Mouse (Mus musculus) heart, adult 2 months (tissue): ENCODE measurements at regions not wholly inside any gene's neighbourhood (a gene's known extent, or its start where the extent isn't known, plus 50 kb on each side); places are given as distances from the start of the nearest gene placed in this dataset.

Experiments
- DNase-seq, 2 experiments: peaks; one replicate each; pipeline ENCODE4 v3.0.0; 2021
- H3K27ac ChIP-seq: fragments of 200-600 bp; 2 replicates; pipeline ENCODE4 v1.8.1; 2022
- H3K27me3 ChIP-seq: fragments of 200-500 bp; 2 replicates; pipeline ENCODE4 v1.6.1; 2012; ENCODE audit warnings: mild to moderate bottlenecking, low read length, inconsistent platforms, mixed read lengths; ENCODE audit not compliant: control insufficient read depth, insufficient read depth
- H3K36me3 ChIP-seq: fragments of 200-500 bp; 2 replicates; pipeline ENCODE4 v1.6.1; 2012; ENCODE audit warnings: low read length, inconsistent platforms; ENCODE audit not compliant: control insufficient read depth, insufficient read depth
- H3K4me1 ChIP-seq: fragments of 200-500 bp; 2 replicates; pipeline ENCODE4 v1.6.1; 2011; ENCODE audit warnings: low read length; ENCODE audit not compliant: control insufficient read depth, insufficient read depth
- H3K4me3 ChIP-seq: fragments of 200-600 bp; 2 replicates; pipeline ENCODE4 v1.8.1; 2022
- H3K79me2 ChIP-seq: fragments of 200-500 bp; replicated peaks from 2 replicates; pipeline ENCODE4 v1.6.1; 2012; ENCODE audit warnings: mild to moderate bottlenecking, inconsistent platforms, low read length, moderate library complexity, mixed read lengths; ENCODE audit not compliant: control insufficient read depth, insufficient read depth
- H3K9ac ChIP-seq: fragments of 200-500 bp; 2 replicates; pipeline ENCODE4 v1.6.1; 2012; ENCODE audit warnings: low read depth, mild to moderate bottlenecking, control low read depth, inconsistent platforms, low read length, mixed read lengths
- CTCF ChIP-seq: fragments of 200-600 bp; IDR thresholded peaks from 2 replicates; pipeline ENCODE4 v1.8.1; 2022; ENCODE audit warnings: antibody characterized with exemption, mild to moderate bottlenecking, moderate library complexity
- EP300 ChIP-seq: fragments of 200-500 bp; IDR thresholded peaks from 2 replicates; pipeline ENCODE4 v1.6.1; 2011; ENCODE audit warnings: low read depth, low read length, control low read depth; ENCODE audit not compliant: insufficient read depth
- POLR2A ChIP-seq: fragments of 200-500 bp; IDR thresholded peaks from 2 replicates; pipeline ENCODE4 v1.6.1; 2011; ENCODE audit warnings: mild to moderate bottlenecking, low read depth, low read length, control low read depth; ENCODE audit not compliant: insufficient read depth
- WGBS: fragments of 180-500 bp; shearing (Covaris S2); methylation state at CpG from one replicate; pipeline ENCODE4 v1.1.7; 2018; 5-methylcytosine and 5-hydroxymethylcytosine counted together
- intact Hi-C: fragments of 180-260 bp; cut with DNase I; formaldehyde crosslinking; loops from one replicate; pipeline ENCODE4 v1.15.1; 2025

- DNase-seq = no peak
- Histone ChIP-seq H3K36me3 (no peaks in the 10 kb centered on the region), H3K27me3 (no peaks in the 10 kb centered on the region; the same call in 1 of the 2 replicates), H3K4me3 (no peak overlapping the region), H3K9ac (no peak overlapping the region), H3K4me1 (no peaks in the 10 kb centered on the region), H3K27ac (no peak overlapping the region), H3K79me2 (no peaks in the 10 kb centered on the region)
- WGBS = 69% methylated on average over 6 of the region's 6 CpGs
- intact Hi-C loops = no loop called here
- TF ChIP-seq POLR2A (no peak), CTCF (no peak), EP300 (no peak)
Observed at GRCm38 (mm10) chr11:24307601-24308252, 229.9 kb downstream of the Bcl11a start.

GRCm38 (mm10) chr11:24308253-24308633, 230.4 kb downstream of the Bcl11a start:
- H3K27ac ChIP-seq = no peak overlapping the region
- H3K27me3 ChIP-seq = no peaks in the 10 kb centered on the region; the same call in 1 of the 2 replicates
- no peaks in the 10 kb centered on the region for H3K4me1 ChIP-seq
- intact Hi-C loops = no loop called here
- no peak overlapping the region for H3K4me3 ChIP-seq
- no peaks in the 10 kb centered on the region for H3K79me2 ChIP-seq
- H3K9ac ChIP-seq = no peak overlapping the region
- no peaks in the 10 kb centered on the region for H3K36me3 ChIP-seq
- TF ChIP-seq POLR2A (no peak), EP300 (no peak)
- WGBS = 36% methylated on average over 1 of the region's 1 CpGs
- DNase-seq = no peak

- TF ChIP-seq POLR2A = no peak
- no peak for TF ChIP-seq EP300
- TF ChIP-seq CTCF = no peak
- WGBS = 61% methylated on average over 1 of the region's 1 CpGs
- no peaks in the 10 kb centered on the region for H3K27me3 ChIP-seq
- DNase-seq = no peak
- no peaks in the 10 kb centered on the region for H3K36me3 ChIP-seq
- no peak overlapping the region for H3K4me3 ChIP-seq
- no peaks in the 10 kb centered on the region for H3K4me1 ChIP-seq
- intact Hi-C loops = no loop called here
- no peak overlapping the region for H3K9ac ChIP-seq
- H3K79me2 ChIP-seq = no peaks in the 10 kb centered on the region
- no peak overlapping the region for H3K27ac ChIP-seq
Observed at GRCm38 (mm10) chr11:24314046-24314445, 236.2 kb downstream of the Bcl11a start.

GRCm38 (mm10) chr11:24315582-24315981, 237.7 kb downstream of the Bcl11a start:
- no peaks in the 10 kb centered on the region for H3K79me2 ChIP-seq
- WGBS = 77% methylated on average over 3 of the region's 3 CpGs
- H3K4me3 ChIP-seq = no peak overlapping the region
- no peaks in the 10 kb centered on the region for H3K36me3 ChIP-seq
- H3K4me1 ChIP-seq = no peaks in the 10 kb centered on the region
- no peak overlapping the region for H3K27ac ChIP-seq
- TF ChIP-seq EP300 = no peak
- no peak for TF ChIP-seq POLR2A
- TF ChIP-seq CTCF = no peak
- intact Hi-C loops = no loop called here
- no peak for DNase-seq
- no peak overlapping the region for H3K9ac ChIP-seq
- H3K27me3 ChIP-seq = no peaks in the 10 kb centered on the region

GRCm38 (mm10) chr11:24316198-24316597, 238.3 kb downstream of the Bcl11a start:
- 52% methylated on average over 4 of the region's 4 CpGs for WGBS

GRCm38 (mm10) chr11:24317989-24318735, 240.3 kb downstream of the Bcl11a start:
- Histone ChIP-seq H3K9ac (no peak overlapping the region), H3K4me1 (no peaks in the 10 kb centered on the region), H3K27ac (no peak overlapping the region), H3K4me3 (no peak overlapping the region), H3K27me3 (no peaks in the 10 kb centered on the region), H3K79me2 (no peaks in the 10 kb centered on the region), H3K36me3 (no peaks in the 10 kb centered on the region)
- 80% methylated on average over 2 of the region's 2 CpGs for WGBS
- intact Hi-C loops = no loop called here
- TF ChIP-seq CTCF (no peak), EP300 (no peak), POLR2A (no peak)
- DNase-seq = no peak

More at GRCm38 (mm10) chr11:24316198-24316597, 238.3 kb downstream of the Bcl11a start:
- Histone ChIP-seq H3K4me3 (no peak overlapping the region), H3K79me2 (no peaks in the 10 kb centered on the region), H3K27ac (no peak overlapping the region), H3K4me1 (no peaks in the 10 kb centered on the region), H3K27me3 (no peaks in the 10 kb centered on the region), H3K9ac (no peak overlapping the region), H3K36me3 (no peaks in the 10 kb centered on the region)
- intact Hi-C loops = no loop called here
- DNase-seq = peak in 1 of 2 experiments; percentile 5
- TF ChIP-seq CTCF (no peak), EP300 (no peak), POLR2A (no peak)
